Mouse (Mus musculus): ENCODE data around the gene Ebpl. TPM values are rescaled to one million over a fixed set of nuclear protein-coding genes. Genes with fewer than 3 reads are reported as not detected.

The Ebpl gene
- polyA plus RNA-seq, 1 experiment from 2014 or later, result 11.1 TPM

GRCm38 (mm10) chr14:61354251-61355235 is 5.7 kb downstream of the Ebpl start:
- Histone ChIP-seq H3K4me3 (ENCODE audit: low read depth, low read length) (no peak overlapping the region), H3K9ac (ENCODE audit: low read depth, low read length) (no peak overlapping the region), H3K27ac (ENCODE audit: low read depth, low read length) (no peak overlapping the region), H3K4me2 (replicated peaks; ENCODE audit: low read depth) (no peak overlapping the region), H3K9me3 (ENCODE audit: control insufficient read depth) (no peaks in the 10 kb centered on the region), H3K4me1 (replicated peaks; ENCODE audit: control insufficient read depth, insufficient read depth, low read length) (no peaks in the 10 kb centered on the region), H3K36me3 (ENCODE audit: control insufficient read depth, insufficient read depth) (no peaks in the 10 kb centered on the region), H3K27me3 (replicated peaks; ENCODE audit: control insufficient read depth, insufficient read depth, low read length) (no peaks in the 10 kb centered on the region)
- no peak for ATAC-seq
- 61% methylated on average over 10 of the region's 10 CpGs for WGBS
- TF ChIP-seq CTCF (IDR thresholded peaks at IDR 0.05; ENCODE audit: low read depth), result no peak

GRCm38 (mm10) chr14:61350808-61351207 is 9.4 kb downstream of the Ebpl start:
- WGBS, result 66% methylated on average over 6 of the region's 6 CpGs
- no peak overlapping the region for H3K27ac ChIP-seq (ENCODE audit: low read depth, low read length)
- no peak overlapping the region for H3K9ac ChIP-seq (ENCODE audit: low read depth, low read length)
- no peaks in the 10 kb centered on the region for H3K27me3 ChIP-seq (replicated peaks; ENCODE audit: control insufficient read depth, insufficient read depth, low read length)
- no peaks in the 10 kb centered on the region for H3K4me1 ChIP-seq (replicated peaks; ENCODE audit: control insufficient read depth, insufficient read depth, low read length)
- no peak for ATAC-seq
- no peaks in the 10 kb centered on the region for H3K9me3 ChIP-seq (ENCODE audit: control insufficient read depth)
- no peaks in the 10 kb centered on the region for H3K36me3 ChIP-seq (ENCODE audit: control insufficient read depth, insufficient read depth)
- H3K4me3 ChIP-seq (ENCODE audit: low read depth, low read length), result no peak overlapping the region
- no peak for TF ChIP-seq CTCF (IDR thresholded peaks at IDR 0.05; ENCODE audit: low read depth)
- no peak overlapping the region for H3K4me2 ChIP-seq (replicated peaks; ENCODE audit: low read depth)

GRCm38 (mm10) chr14:61349876-61350275 is 10.4 kb downstream of the Ebpl start:
- WGBS, result 90% methylated on average over 4 of the region's 4 CpGs
- no peak for ATAC-seq
- Histone ChIP-seq H3K4me2 (replicated peaks; ENCODE audit: low read depth) (no peak overlapping the region), H3K27ac (ENCODE audit: low read depth, low read length) (no peak overlapping the region), H3K36me3 (ENCODE audit: control insufficient read depth, insufficient read depth) (no peaks in the 10 kb centered on the region), H3K9me3 (ENCODE audit: control insufficient read depth) (no peaks in the 10 kb centered on the region), H3K4me1 (replicated peaks; ENCODE audit: control insufficient read depth, insufficient read depth, low read length) (no peaks in the 10 kb centered on the region), H3K27me3 (replicated peaks; ENCODE audit: control insufficient read depth, insufficient read depth, low read length) (no peaks in the 10 kb centered on the region), H3K9ac (ENCODE audit: low read depth, low read length) (no peak overlapping the region), H3K4me3 (ENCODE audit: low read depth, low read length) (no peak overlapping the region)
- no peak for TF ChIP-seq CTCF (IDR thresholded peaks at IDR 0.05; ENCODE audit: low read depth)

- Histone ChIP-seq H3K9ac (ENCODE audit: low read depth, low read length) (no peak overlapping the region), H3K27ac (ENCODE audit: low read depth, low read length) (no peak overlapping the region), H3K4me2 (replicated peaks; ENCODE audit: low read depth) (no peak overlapping the region), H3K27me3 (replicated peaks; ENCODE audit: control insufficient read depth, insufficient read depth, low read length) (no peaks in the 10 kb centered on the region), H3K36me3 (ENCODE audit: control insufficient read depth, insufficient read depth) (no peaks in the 10 kb centered on the region), H3K4me1 (replicated peaks; ENCODE audit: control insufficient read depth, insufficient read depth, low read length) (no peaks in the 10 kb centered on the region), H3K4me3 (ENCODE audit: low read depth, low read length) (no peak overlapping the region), H3K9me3 (ENCODE audit: control insufficient read depth) (no peaks in the 10 kb centered on the region)
- TF ChIP-seq CTCF (IDR thresholded peaks at IDR 0.05; ENCODE audit: low read depth), result peak; percentile 59
- WGBS, result 85% methylated on average over 10 of the region's 10 CpGs
- no peak for ATAC-seq
These were observed 13.2 kb downstream of the Ebpl start for GRCm38 (mm10) chr14:61346827-61347698.

GRCm38 (mm10) chr14:61344590-61344989 is 15.6 kb downstream of the Ebpl start:
- Histone ChIP-seq H3K27ac (ENCODE audit: low read depth, low read length) (no peak overlapping the region), H3K4me3 (ENCODE audit: low read depth, low read length) (no peak overlapping the region), H3K4me1 (replicated peaks; ENCODE audit: control insufficient read depth, insufficient read depth, low read length) (no peaks in the 10 kb centered on the region), H3K4me2 (replicated peaks; ENCODE audit: low read depth) (no peak overlapping the region), H3K9me3 (ENCODE audit: control insufficient read depth) (no peaks in the 10 kb centered on the region), H3K27me3 (replicated peaks; ENCODE audit: control insufficient read depth, insufficient read depth, low read length) (no peaks in the 10 kb centered on the region), H3K36me3 (ENCODE audit: control insufficient read depth, insufficient read depth) (no peaks in the 10 kb centered on the region), H3K9ac (ENCODE audit: low read depth, low read length) (no peak overlapping the region)
- TF ChIP-seq CTCF (IDR thresholded peaks at IDR 0.05; ENCODE audit: low read depth), result no peak
- no peak for ATAC-seq
- WGBS, result 67% methylated on average over 5 of the region's 5 CpGs

GRCm38 (mm10) chr14:61339381-61339780 is 20.9 kb downstream of the Ebpl start:
- Histone ChIP-seq H3K4me2 (replicated peaks; ENCODE audit: low read depth) (no peak overlapping the region), H3K9me3 (ENCODE audit: control insufficient read depth) (no peaks in the 10 kb centered on the region), H3K27ac (ENCODE audit: low read depth, low read length) (no peak overlapping the region), H3K27me3 (replicated peaks; ENCODE audit: control insufficient read depth, insufficient read depth, low read length) (no peaks in the 10 kb centered on the region), H3K4me3 (ENCODE audit: low read depth, low read length) (no peak overlapping the region), H3K4me1 (replicated peaks; ENCODE audit: control insufficient read depth, insufficient read depth, low read length) (no peaks in the 10 kb centered on the region), H3K36me3 (ENCODE audit: control insufficient read depth, insufficient read depth) (no peaks in the 10 kb centered on the region), H3K9ac (ENCODE audit: low read depth, low read length) (no peak overlapping the region)
- 85% methylated on average over 4 of the region's 4 CpGs for WGBS
- TF ChIP-seq CTCF (IDR thresholded peaks at IDR 0.05; ENCODE audit: low read depth), result no peak
- ATAC-seq, result no peak

Data from intestine, postnatal 0 days (tissue).